ENCODE assay signal across 10 mouse cellular contexts in genomic region chr4:135385614-135386013, GRCm38 (mm10). TPM values are rescaled to one million over a fixed set of nuclear protein-coding genes. Genes with fewer than 3 reads are reported as not detected.
DNase-seq lines count a peak whose midpoint lies in the region; ATAC-seq and TF ChIP-seq lines count a peak whose summit lies in the region.
"Had no signal": no experiment of that assay in that cellular context is flagged by ENCODE, and none has a peak within 500 bp of the region (broad histone marks: within the 10 kb centered on the region; RNA-seq: fewer than 3 reads in every experiment).

No protein-coding gene starts in this region.

- no peak for TF ChIP-seq POLR2A in brain, embryonic 14.5 days (IDR thresholded peaks at IDR 0.05; ENCODE audit: borderline replicate concordance, extremely low read depth, insufficient read depth, insufficient read length, poor library complexity, severe bottlenecking)

- no peak overlapping the region for H3K27ac ChIP-seq in hindbrain, postnatal 0 days
- no peak overlapping the region for H3K27ac ChIP-seq in hindbrain, embryonic 12.5 days
- H3K27ac ChIP-seq: hindbrain, embryonic 13.5 days had no signal

- no peaks in the 10 kb centered on the region for H3K27me3 ChIP-seq in hindbrain, postnatal 0 days (ENCODE audit: insufficient read depth, low read length)
- H3K27me3 ChIP-seq in hindbrain, embryonic 12.5 days = peaks cover 12% of the 10 kb centered on the region; the same call in 1 of the 2 replicates

- H3K9me3 ChIP-seq in hindbrain, postnatal 0 days (ENCODE audit: low read length) = no peaks in the 10 kb centered on the region
- H3K9me3 ChIP-seq in hindbrain, embryonic 12.5 days (replicated peaks) = no peaks in the 10 kb centered on the region
- H3K9me3 ChIP-seq: hindbrain, embryonic 13.5 days had no signal

- peak; percentile 6 for DNase-seq in hindbrain, postnatal 0 days (ENCODE audit: low spot score)
- DNase-seq in 3134 (ENCODE audit: extremely low read depth, insufficient read length, low spot score) = peak; percentile 27
- peak; percentile 62 for DNase-seq in brain, embryonic 14.5 days (ENCODE audit: low read depth)
- DNase-seq in kidney, postnatal 25 days = peak; percentile 57 to 72
- no peak for DNase-seq in spleen, postnatal 10 days (ENCODE audit: low spot score in 2 of 2)
- DNase-seq: spleen, adult 18-20 months; thymus, postnatal 14 days had no signal

- H3K4me3 ChIP-seq in hindbrain, postnatal 0 days (ENCODE audit: low read length) = no peak overlapping the region
- no peak overlapping the region for H3K4me3 ChIP-seq in hindbrain, embryonic 12.5 days
- H3K4me3 ChIP-seq: hindbrain, embryonic 13.5 days had no signal

- 44% methylated on average over 10 of the region's 10 CpGs for WGBS in hindbrain, postnatal 0 days
- 67% methylated on average over 10 of the region's 10 CpGs for WGBS in hindbrain, embryonic 12.5 days

- no peak overlapping the region for H3K9ac ChIP-seq in hindbrain, postnatal 0 days (replicated peaks; ENCODE audit: low read length)
- H3K9ac ChIP-seq in hindbrain, embryonic 12.5 days = no peak overlapping the region; the same call in 1 of the 2 replicates
- H3K9ac ChIP-seq: hindbrain, embryonic 13.5 days had no signal

- H3K36me3 ChIP-seq in hindbrain, postnatal 0 days (ENCODE audit: insufficient read depth, low read length) = no peaks in the 10 kb centered on the region
- H3K36me3 ChIP-seq in hindbrain, embryonic 12.5 days = no peaks in the 10 kb centered on the region
- H3K36me3 ChIP-seq: hindbrain, embryonic 13.5 days had no signal

- no peak for TF ChIP-seq CTCF in hindbrain, postnatal 0 days (IDR thresholded peaks at IDR 0.05; ENCODE audit: low read depth)
- TF ChIP-seq CTCF in brain, embryonic 14.5 days (IDR thresholded peaks at IDR 0.05; ENCODE audit: borderline replicate concordance, extremely low read depth, insufficient read depth, insufficient read length) = no peak

- H3K4me1 ChIP-seq in hindbrain, postnatal 0 days (ENCODE audit: insufficient read depth, low read length) = no peaks in the 10 kb centered on the region
- H3K4me1 ChIP-seq in hindbrain, embryonic 12.5 days = peaks cover 6% of the 10 kb centered on the region; the same call in 1 of the 2 replicates

- ATAC-seq in hindbrain, postnatal 0 days = 0 out of 2 replicates have a peak, but pooled peaks have one; percentile 22
- ATAC-seq in hindbrain, embryonic 12.5 days (ENCODE audit: low FRiP score) = no peak
- ATAC-seq in megakaryocyte-erythroid progenitor cell, adult 5-6 weeks (replicated peaks; ENCODE audit: low FRiP score, low TSS enrichment, poor library complexity, severe bottlenecking) = no peak

- H3K4me2 ChIP-seq in hindbrain, postnatal 0 days (ENCODE audit: low read depth, low read length) = no peak overlapping the region
- H3K4me2 ChIP-seq in hindbrain, embryonic 12.5 days (replicated peaks) = no peak overlapping the region; the same call in 1 of the 2 replicates
- H3K4me2 ChIP-seq: hindbrain, embryonic 13.5 days had no signal

RNA-seq across cellular contexts. Expression of gene Ncmap, which starts 12.4 kb away (rescaled TPM):
- total RNA-seq in hindbrain, postnatal 0 days (2014; rRNA removed) = 0.75 and 6.9 TPM in 2 replicates
- polyA plus RNA-seq in hindbrain, postnatal 0 days (2015; fragmentation: Nextera tagmentation; extraction: Ambion mirVana) = 1.5 and 2.1 TPM in 2 replicates
- 2.9 and 6.1 TPM in 2 replicates for polyA plus RNA-seq in hindbrain, embryonic 12.5 days (2016; fragmentation: Nextera tagmentation; extraction: Ambion mirVana)
- polyA plus RNA-seq in brain, embryonic 14.5 days (2012; rRNA removed) = 0.81 and 0.86 TPM in 2 replicates
- total RNA-seq in megakaryocyte-erythroid progenitor cell, adult 5-6 weeks (2014; fragmentation: Nextera tagmentation) = 0.81 TPM in 1 of 2 replicates, not detected in the other
- total RNA-seq in megakaryocyte-erythroid progenitor cell, adult 5-6 weeks (2017) = not detected in 2 replicates

RNA-seq across cellular contexts. Expression of gene Srrm1, which starts 32.5 kb away (rescaled TPM):
- total RNA-seq in hindbrain, postnatal 0 days (2014; rRNA removed) = 20.8 and 21.2 TPM in 2 replicates
- polyA plus RNA-seq in hindbrain, postnatal 0 days (2015; fragmentation: Nextera tagmentation; extraction: Ambion mirVana) = 173 and 174 TPM in 2 replicates
- 238 and 258 TPM in 2 replicates for polyA plus RNA-seq in hindbrain, embryonic 12.5 days (2016; fragmentation: Nextera tagmentation; extraction: Ambion mirVana)
- polyA plus RNA-seq in brain, embryonic 14.5 days (2012; rRNA removed) = 76.9 and 133 TPM in 2 replicates
- total RNA-seq in megakaryocyte-erythroid progenitor cell, adult 5-6 weeks (2014; fragmentation: Nextera tagmentation) = 346 and 399 TPM in 2 replicates
- total RNA-seq in megakaryocyte-erythroid progenitor cell, adult 5-6 weeks (2017) = 181 and 189 TPM in 2 replicates

RNA-seq across cellular contexts. Expression of gene Rcan3, which starts 48.0 kb away (rescaled TPM):
- 81.3 and 82.1 TPM in 2 replicates for total RNA-seq in hindbrain, postnatal 0 days (2014; rRNA removed)
- 56.3 and 58.4 TPM in 2 replicates for polyA plus RNA-seq in hindbrain, postnatal 0 days (2015; fragmentation: Nextera tagmentation; extraction: Ambion mirVana)
- polyA plus RNA-seq in hindbrain, embryonic 12.5 days (2016; fragmentation: Nextera tagmentation; extraction: Ambion mirVana) = 20.0 and 20.1 TPM in 2 replicates
- polyA plus RNA-seq in brain, embryonic 14.5 days (2012; rRNA removed) = 37.1 and 47.1 TPM in 2 replicates
- 9.2 and 10.6 TPM in 2 replicates for total RNA-seq in megakaryocyte-erythroid progenitor cell, adult 5-6 weeks (2014; fragmentation: Nextera tagmentation)
- 8.6 and 9.3 TPM in 2 replicates for total RNA-seq in megakaryocyte-erythroid progenitor cell, adult 5-6 weeks (2017)

Comparison
In these comparisons a context has a peak if more than half of its experiments do, and no peak if none do; other contexts are left out.
1. DNase-seq: peak in hindbrain, postnatal 0 days (single experiment), 3134 (single experiment), brain, embryonic 14.5 days (single experiment) and kidney, postnatal 25 days (2 of 2); none in spleen, postnatal 10 days (0 of 2).